Mouse (Mus musculus) activated CD4-positive, CD25-positive, alpha-beta regulatory T cell, adult 4 months (primary cell): ENCODE measurements around the gene Met. TPM values are rescaled to one million over a fixed set of nuclear protein-coding genes. Genes with fewer than 3 reads are reported as not detected.

Experiments
- ATAC-seq: one replicate; pipeline ENCODE4 v1.8.0; 2017
- polyA plus RNA-seq, 2 experiments: library from polyadenylated mRNA; unstranded; fragments of 100-300 nt; shearing (Covaris generic); gene quantifications; one replicate each; pipeline ENCODE4 v1.2.1; 2017

Gene Met
- polyA plus RNA-seq, 2 experiments from 2014 or later = not detected

DNA sequence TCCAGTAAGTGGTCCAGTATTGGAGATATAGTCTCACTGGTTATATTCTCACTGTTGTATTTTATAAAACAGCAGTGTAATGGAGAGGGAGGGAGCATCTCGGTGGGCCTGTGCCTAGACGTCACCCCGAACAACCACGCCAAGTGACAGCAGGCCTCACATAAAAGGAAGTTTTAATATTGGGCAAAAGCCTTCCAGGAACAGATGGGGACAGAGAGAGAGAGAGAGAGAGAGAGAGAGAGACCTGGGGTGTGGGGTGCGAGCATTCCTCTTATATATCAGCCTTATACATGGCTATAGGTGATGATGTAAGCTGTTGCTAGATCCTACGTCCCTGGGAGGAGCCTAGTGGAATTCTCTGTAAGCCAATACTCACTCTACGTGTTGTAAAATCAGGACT, 90.7 kb downstream of the Met start:
- no peak for ATAC-seq

DNA sequence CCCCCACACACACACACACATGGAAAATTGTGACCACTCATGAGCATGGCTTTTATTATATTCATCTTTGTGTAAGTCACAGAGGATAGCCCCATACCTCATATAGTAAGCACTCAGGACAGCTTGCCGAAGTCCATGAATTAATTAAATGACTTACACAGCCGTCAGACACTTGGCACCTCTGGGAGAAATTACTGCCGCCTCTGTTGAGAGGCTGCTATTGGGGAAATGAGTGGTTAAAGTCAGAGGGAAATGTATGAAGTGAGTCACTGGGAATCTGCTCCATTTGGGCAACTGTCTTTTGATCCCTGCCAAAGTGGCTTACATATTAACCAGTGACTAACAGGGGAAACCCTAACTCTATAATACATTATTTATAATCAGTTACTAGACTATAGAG, 91.2 kb downstream of the Met start:
- ATAC-seq = no peak

DNA sequence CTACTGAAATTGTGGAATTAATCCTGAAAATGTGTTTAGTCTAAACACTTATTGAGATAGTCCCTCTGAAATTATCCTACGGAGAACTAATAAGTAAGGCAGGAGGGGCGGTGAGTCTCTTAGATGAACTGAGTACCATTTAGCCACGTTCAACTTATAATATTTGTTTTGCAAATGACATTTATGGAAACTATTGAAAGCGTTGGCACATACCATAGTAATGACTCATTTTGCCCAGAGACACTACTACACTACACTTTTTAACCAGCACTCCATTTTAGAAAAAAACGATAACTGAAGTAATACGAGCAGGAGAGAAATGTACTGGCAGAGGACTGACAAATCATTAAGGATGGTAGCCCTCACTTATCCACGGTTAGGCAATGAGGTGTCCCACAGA, 92.1 kb downstream of the Met start:
- no peak for ATAC-seq

DNA sequence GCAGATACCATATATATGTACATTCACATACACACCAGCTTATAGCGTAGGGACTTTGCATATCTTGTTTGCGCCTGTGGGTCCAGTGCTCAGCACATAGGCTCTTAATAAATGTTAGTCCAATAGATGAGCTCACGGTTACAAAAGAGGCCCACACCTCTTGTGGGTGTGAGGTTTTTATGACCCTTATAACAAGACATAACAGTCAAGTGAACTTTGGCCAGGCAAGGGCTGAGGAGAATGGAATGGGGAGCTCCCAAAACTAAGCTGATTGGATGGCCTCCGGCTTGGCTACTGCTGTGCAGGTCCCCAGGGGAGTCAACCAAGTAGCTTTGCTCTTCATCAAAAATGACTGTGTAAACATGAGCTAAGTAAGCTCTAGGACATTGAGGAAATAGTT, 96.1 kb downstream of the Met start:
- no peak for ATAC-seq

DNA sequence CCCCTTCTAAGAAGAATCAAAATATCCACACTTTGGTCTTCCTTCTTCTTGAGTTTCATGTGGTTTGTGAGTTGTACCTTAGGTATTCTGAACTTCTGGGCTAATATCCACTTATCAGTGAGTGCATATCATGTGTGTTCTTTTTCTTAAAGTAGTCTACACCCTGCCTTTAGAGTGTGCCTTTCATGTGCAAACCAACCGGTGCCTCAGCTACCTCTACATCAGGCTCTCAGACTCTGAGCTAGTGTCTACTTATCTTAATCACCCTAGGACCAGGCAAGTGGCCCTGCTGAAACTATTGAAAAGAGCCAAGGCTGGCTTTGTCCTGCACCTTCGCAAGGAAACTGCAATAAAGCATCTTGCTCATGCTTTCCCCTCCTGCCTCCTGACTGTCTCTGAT, 97.7 kb downstream of the Met start:
- ATAC-seq = no peak

DNA sequence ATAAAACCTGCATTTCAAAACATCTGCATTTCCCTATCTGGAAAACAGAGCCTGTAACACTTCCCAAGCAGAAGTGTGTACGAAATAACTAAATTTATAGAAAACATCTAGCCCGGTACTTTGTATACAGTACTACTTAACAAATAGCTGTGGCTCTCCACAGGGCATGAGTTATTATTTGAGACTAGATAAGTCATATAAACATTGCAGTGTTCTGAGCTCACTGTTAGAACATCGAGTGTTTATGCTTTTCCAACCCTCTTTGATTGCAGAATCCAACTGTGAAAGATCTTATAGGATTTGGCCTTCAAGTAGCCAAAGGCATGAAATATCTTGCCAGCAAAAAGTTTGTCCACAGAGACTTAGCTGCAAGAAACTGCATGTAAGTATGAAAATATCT, 98.3 kb downstream of the Met start:
- ATAC-seq = no peak

DNA sequence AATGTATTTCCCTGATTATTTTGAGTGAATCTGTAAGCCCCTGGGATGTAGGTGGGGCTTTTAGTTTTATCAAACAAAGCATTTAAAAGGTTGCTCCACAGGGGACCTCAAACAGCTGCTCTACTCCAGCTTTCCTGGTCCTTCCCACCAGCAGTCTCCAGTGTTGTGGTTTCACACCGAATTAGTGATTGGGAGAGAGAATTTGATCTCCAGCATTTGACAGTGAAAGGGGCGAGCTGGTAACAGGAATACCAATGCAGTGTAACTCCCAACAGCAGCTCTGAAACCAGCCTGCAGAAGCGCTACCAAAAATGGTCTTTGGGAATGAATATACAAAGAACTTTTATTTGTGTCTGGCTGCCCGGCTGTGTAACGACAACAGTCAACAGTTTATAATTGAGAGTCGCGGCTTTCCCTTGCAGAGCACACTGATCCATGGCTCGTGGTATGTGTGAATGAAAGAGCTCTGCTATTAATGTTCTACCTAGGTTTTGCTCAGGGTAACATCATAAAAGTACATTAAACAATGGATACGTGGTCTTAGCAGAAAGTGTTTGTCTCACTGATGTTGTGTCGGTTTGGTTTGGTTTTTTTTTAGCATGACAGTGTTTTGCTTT, 99.0 kb downstream of the Met start:
- ATAC-seq = no peak

DNA sequence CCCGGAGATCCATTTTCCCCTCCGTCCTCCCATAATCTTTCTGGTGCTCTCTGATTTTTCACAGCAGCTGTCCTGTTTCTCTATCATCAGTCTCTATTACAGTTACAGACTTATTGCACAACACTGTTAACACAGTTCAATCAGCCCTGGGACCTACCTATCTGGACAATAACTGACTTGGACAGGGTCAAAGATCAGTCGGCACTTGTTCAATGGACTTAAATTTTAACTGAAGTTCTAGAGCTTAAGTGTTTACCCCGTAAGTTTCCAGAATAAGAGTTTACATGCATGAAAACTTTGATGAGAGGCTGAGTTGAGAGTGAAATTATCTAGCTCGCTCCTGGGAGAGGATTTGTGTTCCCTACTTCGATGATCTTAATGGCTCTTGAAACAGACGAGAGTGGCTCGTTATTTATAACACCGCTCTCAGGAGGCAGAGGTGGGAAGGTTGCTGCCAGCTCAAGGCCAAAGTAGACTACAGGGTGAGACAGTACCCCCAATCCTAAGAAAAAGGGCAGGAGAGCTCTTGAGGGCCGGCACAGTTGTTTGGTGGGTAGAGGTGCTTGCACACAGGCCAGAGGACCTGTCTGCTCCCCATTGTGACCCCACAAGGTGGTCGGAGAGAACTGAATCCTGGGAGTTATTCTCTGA, 105.2 kb downstream of the Met start:
- no peak for ATAC-seq

DNA sequence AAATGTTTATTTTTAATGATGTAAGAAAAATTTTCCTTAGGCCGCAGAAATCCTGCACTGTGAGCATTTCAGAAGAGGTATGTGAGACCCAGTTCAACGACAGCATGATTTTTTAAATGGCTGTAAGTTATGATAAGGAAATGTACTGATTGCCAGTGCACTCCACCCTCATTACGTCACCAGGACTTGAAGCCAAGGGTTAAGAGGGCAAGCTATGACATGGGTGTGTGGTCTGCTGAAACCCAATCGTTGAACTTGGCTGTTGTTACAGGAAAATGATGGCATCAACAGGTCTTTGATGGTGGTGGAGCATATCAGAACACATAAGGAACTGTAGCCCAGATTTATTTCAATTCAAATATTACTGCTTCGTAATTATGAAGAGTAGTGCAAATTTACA, 109.6 kb downstream of the Met start:
- no peak for ATAC-seq

DNA sequence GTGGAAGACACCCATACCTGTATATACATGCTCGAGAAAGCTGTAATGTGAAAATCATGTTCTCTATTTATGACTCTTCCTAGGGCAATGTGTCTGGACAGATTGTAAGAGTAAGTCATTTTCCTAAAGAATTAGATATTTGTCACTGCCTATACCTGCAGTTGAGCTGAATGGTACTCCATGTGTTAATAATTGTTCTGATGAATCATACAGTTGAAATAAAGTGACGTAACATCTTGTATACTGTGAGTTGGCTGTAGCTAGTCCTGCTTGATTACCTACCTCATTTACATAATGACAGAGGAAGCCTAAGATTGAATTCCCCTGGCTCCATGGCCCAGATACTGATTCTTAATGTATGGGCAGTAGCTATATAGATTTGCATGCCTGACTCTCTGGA, 110.1 kb downstream of the Met start:
- ATAC-seq = no peak

DNA sequence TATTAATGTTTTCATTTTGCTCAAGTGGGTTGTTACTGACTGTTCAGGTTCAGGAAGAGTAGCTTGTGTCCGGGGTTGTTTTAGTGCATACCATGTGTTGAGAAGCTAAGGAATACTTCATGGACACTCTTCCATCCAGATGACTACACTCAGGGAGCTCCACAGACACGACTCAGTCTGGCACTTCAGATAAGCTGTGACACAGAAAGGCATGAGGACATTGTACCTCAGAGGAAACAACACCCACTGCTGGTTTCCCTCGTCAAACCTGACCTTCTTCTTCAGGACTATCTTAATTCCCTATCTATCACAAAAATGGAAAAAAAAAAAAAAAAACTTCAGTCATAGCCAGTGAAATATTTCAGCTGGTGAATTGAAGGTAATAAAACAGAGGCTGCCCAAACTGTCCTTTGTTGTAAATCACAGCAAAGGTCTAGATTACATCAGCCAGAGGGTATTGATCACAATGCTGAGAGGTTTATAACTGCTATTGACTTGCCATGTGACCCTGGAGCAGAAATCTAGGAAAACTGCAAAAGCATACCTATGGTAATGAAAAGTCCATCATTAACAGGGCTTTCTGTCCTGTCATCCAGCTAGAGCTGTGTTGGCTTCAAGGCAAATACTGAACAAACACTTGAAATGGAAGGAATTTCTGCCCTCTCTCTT, 114.6 kb downstream of the Met start:
- no peak for ATAC-seq

DNA sequence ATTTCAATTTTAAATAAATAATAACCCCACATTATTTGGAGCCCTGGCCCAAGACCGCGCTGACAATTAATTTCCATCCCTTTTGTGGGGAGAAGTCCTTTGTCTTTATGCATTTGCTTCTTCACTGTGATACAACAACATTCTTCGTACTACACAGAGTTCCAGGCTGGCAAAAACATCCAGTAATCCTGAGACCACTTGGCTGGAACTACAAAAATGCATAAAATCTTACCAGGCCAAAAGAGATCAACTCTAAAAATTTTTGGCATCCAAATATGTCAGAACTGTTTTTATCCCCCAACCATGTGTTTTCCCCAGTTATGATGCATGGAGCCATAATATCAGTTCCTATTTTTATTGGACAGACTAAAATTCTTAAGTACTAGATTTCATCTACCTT, 116.7 kb downstream of the Met start:
- no peak for ATAC-seq

DNA sequence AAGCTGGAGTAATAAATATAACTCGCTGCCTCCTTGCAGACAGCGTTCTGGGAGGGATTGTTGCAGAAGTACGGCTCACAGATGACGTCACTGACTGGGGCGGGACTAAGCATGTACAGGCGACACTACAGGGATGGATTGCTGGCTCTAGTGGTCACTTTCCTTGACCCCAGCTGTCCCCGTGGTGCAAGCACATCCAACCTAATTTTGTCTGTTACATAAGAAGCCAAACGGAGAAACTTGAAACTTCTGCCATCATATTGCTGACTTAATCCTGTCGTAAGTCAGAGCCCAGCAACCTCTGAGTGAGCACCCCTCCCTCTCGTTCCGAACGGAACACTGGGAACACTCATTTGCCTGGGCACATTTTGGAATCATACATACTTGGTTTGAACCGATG, 120.4 kb downstream of the Met start:
- no peak for ATAC-seq

DNA sequence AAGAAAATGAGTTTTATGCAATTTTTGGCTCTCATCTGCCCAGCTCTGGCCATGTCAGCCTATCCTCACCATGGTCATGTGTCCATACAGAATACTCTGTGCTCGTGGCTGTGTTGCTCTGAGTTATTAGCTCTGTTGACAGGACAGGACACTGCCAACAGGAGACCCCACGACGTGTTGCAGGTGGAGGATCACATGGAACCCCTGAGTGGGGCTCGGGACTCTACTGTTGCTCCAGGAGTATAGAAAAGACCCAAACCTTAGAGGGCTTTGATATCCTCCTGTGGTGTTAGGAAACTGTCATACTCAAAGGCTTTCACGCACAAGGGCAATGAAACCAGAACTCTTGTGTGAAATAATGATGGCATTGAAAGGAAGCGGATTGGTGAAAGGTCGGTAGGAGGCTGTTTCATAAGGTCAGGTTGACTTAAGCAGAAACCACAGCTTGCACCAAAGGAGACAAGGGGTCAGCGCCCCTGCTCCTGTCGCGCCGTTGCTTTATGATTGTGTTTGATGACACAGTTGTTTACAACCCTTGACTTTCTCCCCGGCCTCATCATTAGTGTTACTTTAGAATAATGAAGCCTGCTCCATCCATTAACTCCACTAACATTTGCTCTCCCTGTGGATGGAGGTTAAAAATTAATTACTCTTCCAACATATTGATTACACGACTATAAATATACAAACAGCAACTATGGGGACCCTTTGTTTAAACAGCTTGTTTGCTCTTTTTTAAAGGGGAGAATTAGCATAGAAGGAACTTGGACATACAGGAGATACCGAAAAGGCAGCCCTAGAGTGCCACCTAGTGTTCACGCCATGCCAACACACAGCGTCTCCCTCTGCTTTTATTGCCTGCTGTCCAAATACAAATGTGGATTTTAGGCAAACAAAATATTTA, 125.7 kb downstream of the Met start:
- ATAC-seq = peak; percentile 54

DNA sequence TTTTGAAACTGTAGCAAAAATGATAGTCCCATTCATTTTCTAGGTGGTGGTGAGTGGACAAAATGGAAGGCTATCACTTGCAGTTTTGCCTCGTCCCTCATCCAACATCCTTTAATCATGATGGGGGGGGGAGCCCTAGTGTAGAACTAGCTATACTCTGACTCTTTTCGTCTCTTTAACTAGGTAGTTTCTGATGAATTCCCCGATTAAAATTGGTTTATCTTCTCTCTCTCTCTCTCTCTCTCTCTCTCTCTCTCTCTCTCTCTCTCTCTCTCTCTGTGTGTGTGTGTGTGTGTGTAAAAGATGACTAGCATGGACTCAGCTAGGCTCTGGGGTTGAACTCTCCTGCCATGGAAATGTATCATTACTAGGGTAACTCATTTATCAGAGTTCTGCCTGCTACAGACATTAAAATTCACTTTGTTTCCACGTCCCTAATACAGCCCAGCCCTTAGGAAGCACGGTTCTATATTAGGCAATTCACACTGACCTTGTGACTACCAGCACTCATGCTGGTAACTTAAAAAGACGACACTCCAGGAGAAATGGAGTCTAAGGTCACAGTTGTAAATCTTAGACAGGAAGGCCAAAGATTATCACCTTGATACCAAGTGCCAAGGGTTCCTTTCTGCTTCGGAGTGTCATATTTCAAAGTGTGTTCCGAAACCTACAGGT, 126.5 kb downstream of the Met start:
- no peak for ATAC-seq

DNA sequence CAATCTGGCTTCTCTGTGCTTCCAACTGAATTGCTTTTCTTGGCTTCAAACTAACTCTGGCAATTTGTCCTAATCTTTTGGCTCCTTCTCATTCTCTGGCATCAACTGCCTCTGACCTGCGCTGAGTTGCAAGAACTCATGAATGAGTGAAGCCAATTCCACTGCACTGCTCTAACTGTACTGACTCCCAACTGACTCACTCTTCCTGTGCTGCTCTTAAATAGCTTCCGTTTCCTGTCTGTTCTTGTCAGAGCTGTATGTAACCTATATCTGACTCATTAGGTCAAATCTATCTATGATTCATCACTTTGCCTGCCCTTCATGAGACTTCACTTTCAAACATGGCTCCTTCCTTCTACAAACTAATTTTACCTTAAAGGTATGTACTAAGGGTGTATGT, 130.4 kb downstream of the Met start:
- no peak for ATAC-seq

DNA sequence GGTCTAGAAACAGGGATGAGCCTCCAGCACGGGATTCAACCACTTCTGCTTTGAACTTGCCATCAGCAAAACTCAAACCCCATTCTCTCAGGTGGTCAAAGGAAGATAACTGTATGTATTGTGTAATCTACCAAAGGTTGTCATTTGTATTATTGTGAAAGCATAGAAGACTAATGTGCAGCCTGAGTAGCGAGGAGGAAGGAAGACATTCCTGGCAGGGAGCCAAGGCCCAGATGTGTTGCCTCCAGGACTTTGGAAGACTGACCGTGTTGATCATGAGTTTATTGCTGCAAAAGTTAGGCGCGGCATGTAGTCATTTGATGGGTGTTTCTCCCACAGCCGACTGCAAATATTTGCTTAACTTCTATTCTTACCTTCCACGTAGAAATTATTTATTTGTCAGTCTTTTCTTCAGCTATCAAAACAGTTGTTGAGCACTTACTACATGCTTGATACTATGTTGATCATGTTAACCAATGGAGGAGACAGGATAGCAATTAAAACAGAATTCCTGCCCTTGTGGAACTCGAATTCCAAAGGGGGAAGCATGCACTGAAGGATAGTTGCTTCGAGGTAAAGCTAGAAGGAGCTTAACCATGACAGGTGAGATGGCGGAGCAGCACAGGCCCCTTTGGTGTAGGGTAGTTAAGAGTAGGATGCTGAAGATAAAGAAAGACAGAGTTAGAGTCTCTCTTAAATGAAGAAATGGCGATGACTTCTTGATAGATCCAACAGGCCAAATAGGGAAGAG, 132.3 kb downstream of the Met start:
- no peak for ATAC-seq

DNA sequence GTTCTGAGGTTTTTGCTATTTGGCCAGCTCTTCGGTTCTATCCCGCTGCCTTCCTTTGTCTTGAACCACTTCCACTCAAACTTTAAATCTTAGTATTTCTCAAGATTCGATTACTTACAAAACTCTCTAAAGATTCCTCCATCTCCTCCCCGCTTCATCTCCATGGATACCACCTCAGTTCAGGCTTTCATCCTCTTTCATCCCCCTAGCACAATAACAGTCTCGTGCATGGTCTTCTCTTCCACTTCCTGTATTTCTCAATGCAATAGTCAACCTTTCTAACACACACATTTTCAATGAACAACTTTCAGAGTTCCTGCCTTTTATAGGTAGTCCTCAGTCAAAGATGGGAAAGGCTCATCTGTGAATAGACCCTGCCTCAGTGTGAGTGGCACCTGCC, 135.8 kb downstream of the Met start:
- no peak for ATAC-seq

DNA sequence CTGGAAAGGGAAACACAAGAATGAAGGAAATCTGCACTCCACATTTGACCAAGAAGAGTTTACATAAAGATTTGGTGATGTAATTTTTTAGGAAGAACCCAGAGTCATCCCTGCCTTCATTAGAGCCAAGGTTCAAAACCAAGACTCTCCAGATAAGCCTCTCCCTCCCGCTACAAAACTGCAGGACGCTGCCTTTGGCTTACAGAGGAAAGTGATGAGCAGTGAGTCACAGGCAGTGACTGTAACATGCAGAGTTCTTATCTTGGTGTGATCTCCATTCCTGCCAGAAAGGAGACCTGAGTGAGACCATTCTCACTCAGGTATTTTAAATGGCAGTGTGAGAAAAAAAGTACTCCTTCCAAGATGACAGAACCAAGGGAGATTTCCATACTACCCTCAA, 137.9 kb downstream of the Met start:
- ATAC-seq = no peak

DNA sequence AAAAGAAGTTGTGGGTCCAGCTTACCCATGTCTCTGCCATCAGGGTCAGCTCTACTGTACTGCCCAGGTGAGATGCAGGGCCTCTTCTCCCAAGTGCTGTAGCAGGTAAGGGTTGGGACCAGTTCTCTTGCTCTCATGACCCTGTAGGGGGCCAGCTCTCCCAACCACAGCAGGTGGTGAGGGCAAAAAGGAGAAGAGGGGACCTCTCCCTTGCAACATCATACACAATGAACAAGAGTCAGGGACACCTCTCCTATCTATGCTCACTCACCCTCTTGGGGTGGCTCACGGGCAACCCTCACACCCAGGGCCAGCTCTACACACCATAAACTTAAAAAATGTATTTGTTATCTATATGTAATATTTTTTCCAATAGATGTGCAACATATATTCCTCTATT, 143.3 kb downstream of the Met start:
- no peak for ATAC-seq

DNA sequence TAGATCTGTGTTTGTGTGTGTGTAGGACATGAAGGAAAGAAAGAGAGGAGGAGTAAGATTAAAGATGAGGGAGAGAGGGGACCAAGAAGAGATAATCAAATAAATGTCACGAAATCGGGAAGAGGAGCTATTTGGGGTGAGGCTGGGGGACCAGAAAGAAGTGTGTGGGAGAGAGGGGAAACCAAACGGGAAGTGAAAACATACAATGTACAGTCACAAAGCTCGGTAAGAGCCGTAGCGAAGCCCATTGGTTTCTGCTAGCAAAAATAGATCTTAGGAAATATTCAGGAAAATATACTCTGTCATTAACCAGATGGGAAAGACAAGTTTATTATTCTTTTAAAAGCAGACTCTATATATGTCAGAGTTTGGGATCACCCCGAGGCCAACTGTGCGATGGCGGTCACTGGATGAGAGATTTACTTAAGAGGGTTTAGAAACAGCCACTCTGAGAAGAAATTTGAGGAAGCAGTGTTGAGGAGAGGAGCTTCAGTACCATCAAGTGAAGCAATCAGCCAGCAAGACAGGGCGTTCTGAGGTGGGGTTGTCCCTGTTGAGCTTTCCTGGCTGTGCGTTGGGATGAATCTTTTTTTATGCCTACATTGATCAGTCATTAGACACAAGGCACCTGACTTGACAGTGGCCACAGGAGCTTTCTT, 147.9 kb downstream of the Met start:
- no peak for ATAC-seq

DNA sequence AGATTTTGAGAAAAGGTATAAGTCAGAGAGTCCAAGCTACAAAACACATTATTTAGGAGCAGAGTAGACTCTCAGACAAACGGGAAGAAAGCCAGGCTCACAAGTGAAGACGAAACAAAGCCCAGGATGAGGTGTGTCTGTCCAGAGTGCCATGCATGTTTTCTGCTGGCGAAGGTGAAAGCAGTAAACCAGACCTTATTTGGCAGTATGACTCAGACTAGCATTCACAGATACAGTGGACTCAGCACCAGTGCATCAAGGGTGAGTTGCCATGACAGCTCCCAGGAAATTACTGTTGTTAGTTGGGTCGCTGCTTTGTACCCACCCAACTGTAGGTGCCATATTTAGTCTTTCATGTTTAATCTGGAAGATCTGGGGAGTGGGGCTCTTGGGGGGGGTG, 149.1 kb downstream of the Met start:
- no peak for ATAC-seq
